Mouse (Mus musculus) pancreas, adult 10 weeks (tissue): ENCODE data around the gene Il3. TPM values are rescaled to one million over a fixed set of nuclear protein-coding genes. Genes with fewer than 3 reads are reported as not detected.

Experiments
- polyA plus RNA-seq: library from polyadenylated mRNA; stranded (reverse); fragments of 350-450 nt; fragmentation: Illumina TruSeq; extraction: RNeasy Lipid Tissue Mini Kit (QIAGEN cat#74804); gene quantifications from one replicate; pipeline ENCODE4 v1.2.3, GENCODE M21; 2015; ENCODE audit warnings: low read depth, low replicate concordance; ENCODE audit not compliant: insufficient read depth

The Il3 gene
- polyA plus RNA-seq = not detected

GRCm38 (mm10) chr11:54267177-54267576 lies at the start of gene Il3:
Gene Il3, minus strand, starts transcription at chr11:54267277.

DNA sequence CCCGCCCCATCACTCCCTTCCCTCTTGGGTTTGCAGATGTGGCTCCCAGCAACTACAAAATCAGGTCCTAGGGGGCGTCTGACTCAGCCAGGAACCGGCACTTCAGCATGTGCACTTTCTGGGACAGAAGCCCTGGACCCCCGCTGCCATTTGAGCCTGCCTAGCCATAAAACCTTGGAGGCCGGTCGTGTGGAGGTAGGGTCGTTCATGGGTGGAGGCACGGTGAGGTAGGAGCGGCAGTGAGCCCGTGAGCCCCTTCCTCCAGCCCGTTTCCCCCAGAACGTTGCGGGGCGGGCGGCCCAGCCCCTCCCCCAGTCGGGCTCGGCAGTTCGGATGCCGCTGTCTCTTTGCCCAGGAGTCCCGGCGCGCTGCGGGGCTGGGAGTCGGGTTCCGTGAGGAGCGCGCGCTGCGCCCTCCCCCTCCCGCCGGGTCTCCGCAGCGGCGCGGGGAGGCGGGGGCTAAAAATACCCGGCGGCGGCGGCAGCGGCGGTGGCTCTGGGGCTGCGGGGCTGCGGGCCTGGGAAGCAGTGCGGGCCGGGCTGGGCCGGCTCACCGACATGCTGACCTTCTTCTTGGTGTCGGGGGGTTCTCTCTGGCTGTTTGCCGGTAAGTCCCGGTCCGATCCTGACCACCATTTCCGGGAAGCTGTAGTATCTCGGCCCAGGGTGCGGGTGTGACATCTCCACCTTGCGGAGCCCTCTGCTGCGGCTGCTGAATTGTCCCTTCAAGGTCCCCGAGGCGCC lies 36.8 kb upstream of the Il3 start, which contains the start of gene Acsl6:
TSS of gene Acsl6 (plus strand) at position 71 of the 743 bp plus-strand sequence.

GRCm38 (mm10) chr11:54248940-54249717 lies 17.9 kb downstream of the Il3 start, which contains the start of gene Csf2:
Gene Csf2, minus strand, starts transcription at chr11:54249667.

Other genes with a start within 250 kb of the Il3 start
- 1.8 TPM for gene Slc22a4, start 239.2 kb downstream of the Il3 start, polyA plus RNA-seq
- gene Pdlim4, start 198.3 kb downstream of the Il3 start, polyA plus RNA-seq = 5.8 TPM
- gene P4ha2, start 167.2 kb downstream of the Il3 start, polyA plus RNA-seq = 7.5 TPM
- gene Csf2, start 17.6 kb downstream of the Il3 start, polyA plus RNA-seq = not detected
- gene Acsl6, start 36.5 kb upstream of the Il3 start, polyA plus RNA-seq = 0.28 TPM
- not detected for gene Meikin, start 103.4 kb upstream of the Il3 start, polyA plus RNA-seq
- 3.8 TPM for gene Fnip1, start 170.9 kb upstream of the Il3 start, polyA plus RNA-seq